Mouse (Mus musculus) embryonic facial prominence, embryonic 11.5 days (tissue): Measurements from ENCODE around the gene Ccdc134. TPM values are rescaled to one million over a fixed set of nuclear protein-coding genes. Genes with fewer than 3 reads are reported as not detected.

Source experiments
- ATAC-seq: fragments of 200-750 bp; cut with Nextera tagmentation; replicated peaks from 2 replicates; pipeline ENCODE4 v1.8.0; 2017; ENCODE audit warnings: low read depth; ENCODE audit not compliant: insufficient number of reproducible peaks, low FRiP score, low TSS enrichment
- DNase-seq: peaks from one replicate; pipeline ENCODE4 v3.0.0-alpha.2; 2015; ENCODE audit warnings: low spot score
- H3K27ac ChIP-seq: fragments of 300-500 bp; sonication (generic); replicated peaks from 2 replicates; pipeline ENCODE4 v1.5.1; 2014; ENCODE audit warnings: mild to moderate bottlenecking, low read depth, low read length, control low read depth
- H3K27me3 ChIP-seq: fragments of 300-500 bp; sonication (generic); 2 replicates; pipeline ENCODE4 v1.6.1; 2014; ENCODE audit warnings: mild to moderate bottlenecking, low read length, moderate library complexity, mixed read lengths; ENCODE audit not compliant: control insufficient read depth, insufficient read depth
- H3K36me3 ChIP-seq: fragments of 300-500 bp; sonication (generic); replicated peaks from 2 replicates; pipeline ENCODE4 v1.6.1; 2014; ENCODE audit warnings: low read depth, mild to moderate bottlenecking, low read length, moderate library complexity, mixed read lengths; ENCODE audit not compliant: control insufficient read depth, insufficient read depth
- H3K4me1 ChIP-seq: fragments of 300-500 bp; sonication (generic); 2 replicates; pipeline ENCODE4 v1.6.1; 2014; ENCODE audit warnings: low read length, mixed read lengths; ENCODE audit not compliant: control insufficient read depth, insufficient read depth
- H3K4me2 ChIP-seq: fragments of 300-500 bp; sonication (generic); 2 replicates; pipeline ENCODE4 v1.6.1; 2014; ENCODE audit warnings: low read depth, mild to moderate bottlenecking, control low read depth, low read length, moderate library complexity
- H3K4me3 ChIP-seq: fragments of 300-500 bp; sonication (generic); 2 replicates; pipeline ENCODE4 v1.5.1; 2014; ENCODE audit warnings: low read depth, low read length, control low read depth
- H3K9ac ChIP-seq: fragments of 300-500 bp; sonication (generic); replicated peaks from 2 replicates; pipeline ENCODE4 v1.6.1; 2014; ENCODE audit warnings: mild to moderate bottlenecking, control low read depth, low read length
- H3K9me3 ChIP-seq: fragments of 300-500 bp; sonication (generic); replicated peaks from 2 replicates; pipeline ENCODE4 v1.6.1; 2016; ENCODE audit warnings: mild to moderate bottlenecking, low read length, inconsistent platforms, mixed read lengths; ENCODE audit not compliant: control insufficient read depth
- WGBS: fragments of 180-500 bp; shearing (Covaris S2); extraction: QIAGEN DNeasy Blood & Tissue Kit; methylation state at CpG from one replicate; pipeline ENCODE4 v1.1.7; 2014; 5-methylcytosine and 5-hydroxymethylcytosine counted together
- polyA plus RNA-seq: library from polyadenylated mRNA; unstranded; fragments of >200 nt; fragmentation: Nextera tagmentation; extraction: Ambion mirVana; gene quantifications from 2 replicates; pipeline ENCODE4 v1.2.1, GENCODE M21; 2014

Ccdc134 gene
- polyA plus RNA-seq, 1 experiment from 2014 or later: 19.9 TPM

DNA sequence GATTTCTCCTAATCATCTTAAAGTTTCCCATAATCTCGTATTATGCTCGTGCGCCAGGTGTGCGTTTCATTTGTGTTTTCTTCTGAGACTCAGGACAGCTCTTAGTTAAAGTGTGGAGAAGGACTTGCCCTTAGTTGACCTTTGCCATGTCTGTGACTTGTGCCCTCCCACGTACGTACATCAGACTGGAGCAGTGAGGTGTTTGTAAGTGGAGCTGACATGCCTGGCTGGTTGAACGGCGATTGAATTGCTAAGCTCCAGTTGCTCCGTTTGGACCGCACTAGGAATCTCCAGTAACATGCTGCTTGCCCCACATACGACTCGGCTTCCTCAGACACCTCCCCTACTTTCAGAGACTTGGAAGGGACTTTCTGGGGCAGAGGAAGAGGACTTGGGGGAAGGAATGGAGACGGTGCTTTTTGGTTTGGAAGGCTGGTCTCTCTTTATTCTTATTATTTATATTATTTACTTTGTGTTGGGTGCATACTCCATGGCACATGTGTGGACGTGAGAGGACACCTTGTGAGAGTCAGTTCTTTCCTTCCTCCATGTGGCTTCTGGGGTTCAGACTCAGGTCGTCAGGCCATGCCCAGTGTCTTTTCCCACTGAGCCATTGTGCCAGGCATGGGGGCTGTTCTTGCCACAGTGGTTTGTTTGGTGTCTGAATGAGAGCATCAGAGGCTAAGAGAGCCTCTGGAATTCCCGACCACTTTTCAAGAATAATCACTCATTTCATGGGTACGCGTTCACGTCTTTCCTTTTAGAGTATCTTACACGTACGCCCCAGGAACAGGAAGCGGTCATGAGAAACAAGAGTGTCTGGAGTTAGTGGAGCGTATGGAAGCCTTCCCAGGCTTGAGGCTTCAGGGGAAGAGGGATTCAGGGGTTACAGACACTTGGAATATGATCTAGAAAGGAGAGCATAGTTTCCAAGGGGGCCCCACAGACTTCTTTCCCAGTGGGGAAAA lies 39.8 kb downstream of the Ccdc134 start:
- no peak for DNase-seq
- H3K4me2 ChIP-seq: no peak overlapping the region
- no peak overlapping the region for H3K4me3 ChIP-seq
- peaks cover 9% of the 10 kb centered on the region for H3K36me3 ChIP-seq
- H3K27me3 ChIP-seq: no peaks in the 10 kb centered on the region
- H3K9ac ChIP-seq: no peak overlapping the region
- ATAC-seq: no peak
- no peaks in the 10 kb centered on the region for H3K9me3 ChIP-seq
- no peak overlapping the region; the same call in 1 of the 2 replicates for H3K27ac ChIP-seq
- H3K4me1 ChIP-seq: no peaks in the 10 kb centered on the region; the same call in 1 of the 2 replicates
- WGBS: 60% methylated on average over 23 of the region's 23 CpGs

DNA sequence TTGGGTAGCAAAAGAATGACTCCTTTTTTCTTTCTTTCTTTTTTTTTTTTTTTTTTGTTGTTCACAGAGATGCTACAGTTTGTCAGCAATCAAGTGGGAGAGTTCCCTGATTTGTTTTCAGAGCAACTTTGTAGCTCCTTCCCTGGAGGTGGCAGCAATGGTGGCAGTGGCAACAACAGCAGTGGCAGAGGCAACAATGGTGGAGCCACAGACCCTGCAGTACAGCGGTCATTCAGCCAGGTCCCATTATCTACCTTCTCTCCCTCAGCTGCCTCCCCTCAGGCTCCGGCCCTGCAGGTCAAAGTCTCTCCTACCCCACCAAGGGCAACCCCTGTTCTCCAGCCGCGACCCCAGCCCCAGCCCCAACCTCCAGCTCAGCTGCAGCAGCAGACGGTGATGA lies 41.9 kb downstream of the Ccdc134 start:
- Histone ChIP-seq H3K9me3 (no peaks in the 10 kb centered on the region), H3K4me1 (no peaks in the 10 kb centered on the region), H3K27me3 (no peaks in the 10 kb centered on the region), H3K4me2 (no peak overlapping the region), H3K27ac (no peak overlapping the region), H3K9ac (no peak overlapping the region), H3K4me3 (no peak overlapping the region), H3K36me3 (peaks cover 16% of the 10 kb centered on the region)
- ATAC-seq (no peak), DNase-seq (no peak)
- 81% methylated on average over 5 of the region's 5 CpGs for WGBS

DNA sequence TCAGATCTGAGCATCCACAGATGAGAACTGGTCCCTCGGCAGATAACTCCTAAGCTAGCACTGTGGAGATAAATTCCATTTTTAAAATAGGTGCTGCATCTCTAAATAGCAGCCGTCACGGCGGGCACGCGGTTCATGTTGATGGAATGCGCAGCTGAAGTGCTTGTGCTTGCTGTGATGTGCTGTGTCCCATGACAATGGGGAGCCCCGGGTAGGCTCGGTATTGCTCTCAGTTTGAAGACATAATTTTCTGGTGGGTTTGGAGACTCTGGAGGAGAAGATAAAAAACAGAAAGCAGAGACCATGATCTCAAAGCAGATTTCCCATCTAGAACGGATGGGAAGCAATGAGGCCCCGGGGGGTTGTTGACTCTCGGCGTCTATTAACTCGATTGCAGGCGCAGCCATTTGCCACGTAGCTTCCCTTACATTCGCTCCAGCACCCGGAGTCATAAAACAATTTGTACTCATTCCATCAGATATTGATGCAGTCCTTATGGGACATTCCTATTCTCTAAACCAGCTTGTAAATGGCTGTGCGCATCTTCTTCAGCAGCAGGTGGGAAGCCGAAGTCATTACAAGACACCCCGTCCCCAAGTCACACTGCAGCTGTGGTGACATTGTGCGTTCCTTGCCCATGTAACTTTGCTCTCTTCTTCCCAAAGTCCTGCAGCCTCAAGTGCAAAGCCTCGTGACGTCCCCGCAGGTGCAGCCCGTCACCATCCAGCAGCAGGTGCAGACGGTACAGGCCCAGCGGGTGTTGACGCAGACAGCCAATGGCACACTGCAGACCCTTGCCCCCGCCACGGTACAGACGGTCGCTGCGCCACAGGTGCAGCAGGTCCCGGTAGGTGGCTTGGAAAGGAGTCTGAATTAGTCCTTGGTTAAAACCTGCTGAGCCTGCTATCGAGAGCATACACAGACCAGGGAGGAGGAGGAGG lies 43.0 kb downstream of the Ccdc134 start:
- no peak for ATAC-seq
- 90% methylated on average over 36 of the region's 36 CpGs for WGBS
- Histone ChIP-seq H3K27ac (no peak overlapping the region), H3K36me3 (peaks cover 19% of the 10 kb centered on the region), H3K27me3 (no peaks in the 10 kb centered on the region), H3K9me3 (no peaks in the 10 kb centered on the region), H3K4me3 (no peak overlapping the region), H3K9ac (no peak overlapping the region), H3K4me2 (no peak overlapping the region), H3K4me1 (no peaks in the 10 kb centered on the region)
- no peak for DNase-seq

DNA sequence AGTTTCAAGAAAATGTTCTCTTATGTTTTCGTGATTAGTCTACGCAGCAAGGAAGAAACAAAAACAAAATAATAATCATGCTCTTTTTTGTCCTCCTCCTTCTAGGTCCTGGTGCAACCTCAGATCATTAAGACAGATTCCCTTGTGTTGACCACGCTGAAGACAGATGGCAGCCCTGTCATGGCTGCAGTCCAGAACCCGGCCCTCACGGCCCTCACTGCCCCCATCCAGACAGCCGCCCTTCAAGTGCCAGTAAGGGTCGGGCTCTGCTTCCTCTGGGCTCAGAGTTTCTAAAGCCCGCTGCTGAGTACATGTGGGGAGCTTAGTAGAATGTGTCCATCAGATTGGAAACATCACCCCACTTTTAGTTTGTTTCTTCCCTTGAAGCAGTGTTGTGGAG lies 44.9 kb downstream of the Ccdc134 start:
- ATAC-seq (no peak), DNase-seq (no peak)
- Histone ChIP-seq H3K4me2 (no peak overlapping the region), H3K27me3 (no peaks in the 10 kb centered on the region), H3K36me3 (peaks cover 29% of the 10 kb centered on the region), H3K27ac (no peak overlapping the region), H3K9ac (no peak overlapping the region), H3K4me1 (no peaks in the 10 kb centered on the region), H3K4me3 (no peak overlapping the region), H3K9me3 (no peaks in the 10 kb centered on the region)
- WGBS: 91% methylated on average over 8 of the region's 8 CpGs

DNA sequence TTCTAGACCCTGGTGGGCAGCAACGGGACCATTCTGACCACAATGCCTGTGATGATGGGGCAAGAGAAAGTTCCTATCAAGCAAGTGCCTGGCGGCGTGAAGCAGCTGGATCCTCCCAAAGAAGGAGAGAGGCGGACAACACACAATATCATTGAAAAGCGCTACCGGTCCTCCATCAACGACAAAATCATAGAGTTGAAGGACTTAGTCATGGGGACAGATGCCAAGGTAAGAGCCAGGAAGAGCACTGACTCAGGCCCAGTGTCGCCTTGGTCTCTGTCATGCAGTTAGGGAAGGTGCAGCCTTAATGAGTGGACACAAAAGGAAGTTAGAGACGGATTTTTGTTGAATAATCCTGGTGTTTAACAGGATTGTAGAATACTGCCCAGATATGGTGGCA lies 47.4 kb downstream of the Ccdc134 start:
- H3K4me1 ChIP-seq: no peaks in the 10 kb centered on the region
- no peak overlapping the region for H3K9ac ChIP-seq
- H3K4me3 ChIP-seq: no peak overlapping the region
- WGBS: 96% methylated on average over 9 of the region's 9 CpGs
- peaks cover 47% of the 10 kb centered on the region for H3K36me3 ChIP-seq
- no peaks in the 10 kb centered on the region for H3K27me3 ChIP-seq
- H3K27ac ChIP-seq: no peak overlapping the region
- ATAC-seq (no peak), DNase-seq (no peak)
- H3K4me2 ChIP-seq: no peak overlapping the region
- no peaks in the 10 kb centered on the region for H3K9me3 ChIP-seq

DNA sequence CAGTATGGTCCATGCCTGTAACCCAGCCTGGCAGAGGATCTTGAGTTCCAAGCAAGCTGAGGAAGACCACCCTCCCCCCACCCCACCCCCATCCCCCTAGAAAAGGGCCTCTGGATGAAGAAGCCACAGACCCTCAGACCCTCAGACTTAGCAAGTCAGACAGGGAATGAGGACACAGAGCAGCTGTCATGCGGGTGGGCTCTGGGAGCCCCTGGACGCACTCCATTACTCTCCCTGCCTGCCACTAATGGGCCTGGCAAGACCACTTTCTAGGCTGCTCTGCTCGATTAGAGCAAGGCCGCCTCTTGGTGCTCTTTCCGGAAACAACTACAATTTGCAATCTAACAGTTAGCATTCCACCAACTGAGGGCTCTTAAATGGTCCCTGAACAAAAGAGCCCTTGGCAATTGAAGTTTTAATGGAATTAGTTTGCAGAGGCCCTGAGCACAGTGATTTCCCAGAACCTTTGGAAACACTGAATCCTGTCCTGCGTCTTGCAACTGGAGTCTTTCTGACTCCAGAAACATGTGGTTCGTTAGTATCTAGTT lies 50.1 kb downstream of the Ccdc134 start:
- Histone ChIP-seq H3K27me3 (no peaks in the 10 kb centered on the region), H3K4me2 (no peak overlapping the region), H3K36me3 (peaks cover 55% of the 10 kb centered on the region), H3K9ac (no peak overlapping the region), H3K9me3 (no peaks in the 10 kb centered on the region), H3K4me3 (no peak overlapping the region), H3K4me1 (no peaks in the 10 kb centered on the region), H3K27ac (no peak overlapping the region)
- ATAC-seq (no peak), DNase-seq (no peak)
- 89% methylated on average over 7 of the region's 7 CpGs for WGBS

DNA sequence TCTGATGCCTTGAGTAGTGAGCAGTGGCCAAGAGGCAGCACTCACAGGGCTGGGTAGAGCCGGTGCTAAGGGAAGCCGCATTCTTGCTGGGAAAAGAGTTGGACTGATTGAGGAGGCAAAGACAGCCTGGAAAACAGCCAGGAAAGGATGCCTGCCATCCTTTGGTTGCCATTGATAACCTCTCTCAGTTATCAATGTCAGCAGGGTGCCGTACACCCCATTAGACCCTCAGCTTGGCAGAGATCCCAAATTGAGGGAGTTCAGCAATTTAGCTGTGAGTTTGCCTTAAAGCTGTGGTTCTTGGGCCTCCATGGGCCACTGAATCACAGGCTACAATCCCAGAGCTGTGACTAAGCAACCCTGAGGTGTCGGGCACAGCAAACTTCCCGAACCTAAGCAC lies 53.4 kb downstream of the Ccdc134 start:
- Histone ChIP-seq H3K9ac (no peak overlapping the region), H3K4me1 (no peaks in the 10 kb centered on the region), H3K27ac (no peak overlapping the region), H3K4me2 (no peak overlapping the region), H3K9me3 (no peaks in the 10 kb centered on the region), H3K36me3 (peaks cover 55% of the 10 kb centered on the region), H3K27me3 (no peaks in the 10 kb centered on the region), H3K4me3 (no peak overlapping the region)
- 95% methylated on average over 5 of the region's 5 CpGs for WGBS
- ATAC-seq (no peak), DNase-seq (no peak)
